Mouse (Mus musculus) testis, adult 2 months (tissue): ENCODE data around the gene Angptl6. TPM values are rescaled to one million over a fixed set of nuclear protein-coding genes. Genes with fewer than 3 reads are reported as not detected.

ENCODE experiments used
- H3K27ac ChIP-seq: fragments of 200-500 bp; 2 replicates; pipeline ENCODE4 v1.5.1; 2012; ENCODE audit warnings: low read depth, low read length; ENCODE audit not compliant: control insufficient read depth, insufficient read depth
- H3K27me3 ChIP-seq: fragments of 200-500 bp; 2 replicates; pipeline ENCODE4 v1.6.1; 2012; ENCODE audit warnings: mild to moderate bottlenecking, low read length, moderate library complexity; ENCODE audit not compliant: control insufficient read depth, insufficient read depth
- H3K36me3 ChIP-seq: fragments of 200-500 bp; 2 replicates; pipeline ENCODE4 v1.6.1; 2012; ENCODE audit warnings: mild to moderate bottlenecking, low read length; ENCODE audit not compliant: control insufficient read depth, insufficient read depth
- H3K4me1 ChIP-seq: fragments of 200-500 bp; 2 replicates; pipeline ENCODE4 v1.6.1; 2012; ENCODE audit warnings: low read length; ENCODE audit not compliant: control insufficient read depth, insufficient read depth
- H3K4me3 ChIP-seq: fragments of 200-500 bp; 2 replicates; pipeline ENCODE4 v1.5.1; 2012; ENCODE audit warnings: low read depth, mild to moderate bottlenecking, low read length, moderate library complexity, mixed read lengths; ENCODE audit not compliant: control insufficient read depth
- CTCF ChIP-seq: fragments of 200-500 bp; IDR thresholded peaks from 2 replicates; pipeline ENCODE4 v1.5.1; 2012; ENCODE audit warnings: low read depth, mild to moderate bottlenecking, inconsistent platforms, low read length, moderate library complexity; ENCODE audit not compliant: control insufficient read depth, insufficient read depth, insufficient replicate concordance
- POLR2A ChIP-seq: fragments of 200-500 bp; IDR thresholded peaks from 2 replicates; pipeline ENCODE4 v1.6.1; 2012; ENCODE audit warnings: low read depth, mild to moderate bottlenecking, inconsistent platforms, low read length, moderate library complexity; ENCODE audit not compliant: control insufficient read depth
- polyA plus RNA-seq: library from polyadenylated mRNA; depleted of rRNA; stranded (reverse); fragments of >200 nt; gene quantifications from 2 replicates; pipeline ENCODE4 v1.2.3, GENCODE M21; 2012

Angptl6 gene
- polyA plus RNA-seq, 1 experiment = 0.88 TPM

- TF ChIP-seq CTCF (no peak), POLR2A (no peak)
- H3K27me3 ChIP-seq = no peaks in the 10 kb centered on the region
- H3K27ac ChIP-seq = no peak overlapping the region
- H3K4me3 ChIP-seq = no peak overlapping the region
- H3K4me1 ChIP-seq = peaks cover 9% of the 10 kb centered on the region
- peaks cover 7% of the 10 kb centered on the region for H3K36me3 ChIP-seq
Measured at GRCm38 (mm10) chr9:20890411-20890810, 10.9 kb upstream of the Angptl6 start.

- TF ChIP-seq POLR2A (no peak), CTCF (no peak)
- H3K27me3 ChIP-seq = no peaks in the 10 kb centered on the region
- peaks cover 9% of the 10 kb centered on the region for H3K4me1 ChIP-seq
- H3K36me3 ChIP-seq = peaks cover 5% of the 10 kb centered on the region
- H3K4me3 ChIP-seq = no peak overlapping the region
- no peak overlapping the region for H3K27ac ChIP-seq
Measured at GRCm38 (mm10) chr9:20889185-20890141, 9.9 kb upstream of the Angptl6 start.

GRCm38 (mm10) chr9:20888386-20888765 lies 8.8 kb upstream of the Angptl6 start:
- H3K4me3 ChIP-seq = peak overlapping the region; percentile 93
- peak overlapping the region; percentile 70; the same call in 1 of the 2 replicates for H3K27ac ChIP-seq
- no peak for TF ChIP-seq POLR2A
- TF ChIP-seq CTCF = no peak
- peaks cover 9% of the 10 kb centered on the region for H3K4me1 ChIP-seq
- peaks cover 5% of the 10 kb centered on the region for H3K36me3 ChIP-seq
- no peaks in the 10 kb centered on the region for H3K27me3 ChIP-seq

GRCm38 (mm10) chr9:20887704-20888385 lies 8.3 kb upstream of the Angptl6 start, which contains the start of gene Ppan:
TSS of gene Ppan (plus strand) at chr9:20888175.
- TF ChIP-seq CTCF (no peak), POLR2A (peak; percentile 98)
- Histone ChIP-seq H3K27ac (peak within 1 kb of the TSS; percentile 99), H3K4me1 (peaks cover 9% of the 10 kb centered on the region), H3K36me3 (peaks cover 5% of the 10 kb centered on the region), H3K4me3 (peak within 1 kb of the TSS; percentile 93), H3K27me3 (no peaks in the 10 kb centered on the region)

GRCm38 (mm10) chr9:20887191-20887590 lies 7.7 kb upstream of the Angptl6 start:
- Histone ChIP-seq H3K27ac (peak overlapping the region; percentile 90), H3K4me3 (peak overlapping the region; percentile 82), H3K4me1 (peaks cover 9% of the 10 kb centered on the region), H3K27me3 (no peaks in the 10 kb centered on the region), H3K36me3 (peaks cover 4% of the 10 kb centered on the region)
- TF ChIP-seq CTCF (no peak), POLR2A (no peak)

GRCm38 (mm10) chr9:20886563-20886962 lies 7.0 kb upstream of the Angptl6 start:
- peak overlapping the region; percentile 43 for H3K4me3 ChIP-seq

GRCm38 (mm10) chr9:20878710-20879065 lies 839 bp downstream of the Angptl6 start:
- H3K27ac ChIP-seq = peak overlapping the region; percentile 85
- no peak for TF ChIP-seq POLR2A
- TF ChIP-seq CTCF = no peak

More at GRCm38 (mm10) chr9:20886563-20886962, 7.0 kb upstream of the Angptl6 start:
- peaks cover 3% of the 10 kb centered on the region for H3K36me3 ChIP-seq
- H3K27me3 ChIP-seq = no peaks in the 10 kb centered on the region
- no peak for TF ChIP-seq CTCF
- TF ChIP-seq POLR2A = no peak
- peaks cover 9% of the 10 kb centered on the region for H3K4me1 ChIP-seq
- H3K27ac ChIP-seq = 0 out of 2 replicates have a peak overlapping the region, but pooled peaks have one; percentile 30

More at GRCm38 (mm10) chr9:20878710-20879065, 839 bp downstream of the Angptl6 start:
- Histone ChIP-seq H3K36me3 (no peaks in the 10 kb centered on the region), H3K4me3 (peak overlapping the region; percentile 71), H3K4me1 (peaks cover 7% of the 10 kb centered on the region), H3K27me3 (no peaks in the 10 kb centered on the region)
